Mouse (Mus musculus) gastrocnemius, postnatal 4 days (tissue): ENCODE results near the gene Psmd11. TPM values are rescaled to one million over a fixed set of nuclear protein-coding genes. Genes with fewer than 3 reads are reported as not detected.
A peak's percentile ranks its signal among the peaks of the same experiment; 100 is the strongest.

Experiments
- DNase-seq, 2 experiments: peaks; one replicate each; pipeline ENCODE4 v3.0.0; 2021 to 2022; ENCODE audit warnings: low spot score in 2 of 2, mixed read lengths in 2 of 2
- total RNA-seq, 2 experiments: library from RNA; stranded (reverse); gene quantifications; 2 replicates each; pipeline ENCODE4 v1.2.3; 2021

The Psmd11 gene
- total RNA-seq, 2 experiments from 2014 or later = 126 to 134 TPM

DNA sequence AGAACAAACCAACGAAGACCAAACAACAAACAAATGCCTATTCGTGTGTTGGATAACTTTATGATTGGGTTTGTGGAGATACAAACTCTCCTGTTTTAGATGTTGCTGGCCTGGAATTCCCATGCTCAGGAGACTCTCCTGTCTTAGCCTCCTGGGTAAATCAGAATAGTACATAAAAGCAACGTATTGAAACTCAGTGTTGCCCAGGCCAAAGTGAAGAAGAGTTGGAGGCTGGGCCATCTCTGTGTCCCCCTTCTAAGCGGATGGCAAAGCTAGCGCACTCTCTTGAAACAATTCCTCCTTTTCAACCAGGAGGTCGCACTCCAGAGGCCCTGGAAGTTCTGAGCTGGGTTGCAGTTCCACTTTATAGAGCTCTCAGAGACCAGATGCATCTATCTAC is 74.9 kb downstream of the Psmd11 start:
- no peak for DNase-seq

DNA sequence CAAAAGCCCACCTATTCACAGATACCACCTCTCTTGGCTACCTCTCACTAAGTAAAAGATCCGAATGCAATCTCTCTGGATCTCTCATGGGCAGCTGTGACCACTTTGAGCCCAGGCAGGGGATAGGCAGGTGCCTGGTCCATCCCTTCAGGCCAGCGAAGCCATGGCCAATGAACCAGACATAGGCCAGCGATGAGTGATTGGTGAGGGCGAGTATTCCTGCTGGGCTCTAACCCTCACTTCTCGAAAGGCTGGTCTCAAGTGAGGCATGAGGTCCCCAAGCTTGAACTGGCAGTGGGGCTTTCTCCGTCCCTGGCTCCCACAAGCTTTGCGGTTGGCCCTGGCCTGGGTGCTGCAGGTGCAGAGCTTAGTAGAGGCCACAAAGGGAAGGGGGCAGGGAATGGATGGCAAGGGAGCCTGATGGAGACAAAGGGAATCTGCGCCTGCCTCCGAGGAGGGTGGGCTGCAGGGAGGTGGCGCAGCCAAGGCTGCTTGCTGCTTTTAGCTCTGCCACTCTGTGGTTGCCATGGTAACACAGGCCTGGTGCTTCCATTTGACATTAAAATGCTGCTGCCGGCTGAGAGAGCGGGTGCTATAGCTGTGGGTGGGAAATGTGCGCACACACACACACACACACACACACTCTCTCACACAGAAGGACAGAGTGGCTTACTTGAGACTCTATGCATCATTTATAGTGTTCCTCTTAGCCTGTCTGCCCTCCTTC is 75.5 kb downstream of the Psmd11 start:
- DNase-seq = no peak

DNA sequence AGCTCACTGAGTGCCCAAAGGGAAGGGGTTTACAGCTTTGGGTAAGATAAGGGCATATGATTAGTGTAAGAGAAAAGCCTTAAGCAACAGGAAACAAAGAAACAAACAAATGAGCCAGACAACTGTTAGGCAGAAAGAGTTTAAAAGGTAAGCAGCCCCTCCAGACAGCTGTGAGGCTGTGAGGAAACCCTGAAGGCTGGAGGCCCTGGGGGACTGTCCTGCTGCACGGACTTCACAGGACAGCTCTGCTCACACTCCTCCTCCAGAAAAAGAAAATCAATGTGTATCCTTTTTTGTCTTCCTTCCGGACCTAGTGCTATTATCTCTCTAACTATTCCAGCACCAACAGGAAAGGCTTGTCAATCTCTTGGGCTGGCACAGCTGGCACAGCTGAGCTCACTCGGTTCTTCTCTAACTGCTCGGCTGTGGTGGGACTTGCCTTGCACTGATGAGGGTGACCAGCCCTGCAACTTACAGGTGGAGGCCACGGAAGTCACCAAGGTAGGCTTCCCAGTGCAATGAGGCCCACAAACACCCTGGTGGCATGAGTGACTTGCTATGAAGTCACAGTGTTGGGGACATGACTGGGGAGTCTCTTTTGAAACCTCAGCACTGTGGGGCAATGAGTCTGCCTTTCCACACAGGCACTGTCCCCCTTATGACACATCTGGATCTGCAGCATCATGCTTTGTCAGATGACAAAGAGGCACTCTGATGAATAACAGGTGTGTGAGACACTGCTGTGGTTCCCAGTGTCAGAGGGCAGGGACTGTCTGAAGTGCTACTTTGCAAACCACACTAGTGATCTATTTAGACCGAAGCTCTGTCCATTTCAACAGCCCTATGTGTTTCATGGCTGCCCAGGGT is 76.3 kb downstream of the Psmd11 start:
- DNase-seq = no peak

DNA sequence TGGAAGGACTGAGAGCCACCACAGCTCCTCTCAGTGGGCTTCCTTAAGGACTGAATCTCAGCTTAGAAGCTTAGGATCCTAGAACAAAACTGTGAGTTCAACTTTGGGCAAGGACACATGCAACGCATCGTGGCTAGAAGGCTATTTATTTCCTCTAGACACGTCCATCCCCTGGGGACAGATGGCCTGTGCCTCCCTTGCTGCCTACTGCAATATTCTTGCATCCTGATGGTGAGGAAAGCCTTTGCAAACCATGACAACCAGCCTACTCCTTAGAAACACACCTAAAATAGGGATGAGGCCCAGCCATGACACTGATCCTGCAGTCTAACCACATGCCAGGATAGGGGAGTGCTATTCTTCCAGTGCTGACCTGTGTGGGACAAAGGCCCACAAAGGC is 77.2 kb downstream of the Psmd11 start:
- DNase-seq = no peak

DNA sequence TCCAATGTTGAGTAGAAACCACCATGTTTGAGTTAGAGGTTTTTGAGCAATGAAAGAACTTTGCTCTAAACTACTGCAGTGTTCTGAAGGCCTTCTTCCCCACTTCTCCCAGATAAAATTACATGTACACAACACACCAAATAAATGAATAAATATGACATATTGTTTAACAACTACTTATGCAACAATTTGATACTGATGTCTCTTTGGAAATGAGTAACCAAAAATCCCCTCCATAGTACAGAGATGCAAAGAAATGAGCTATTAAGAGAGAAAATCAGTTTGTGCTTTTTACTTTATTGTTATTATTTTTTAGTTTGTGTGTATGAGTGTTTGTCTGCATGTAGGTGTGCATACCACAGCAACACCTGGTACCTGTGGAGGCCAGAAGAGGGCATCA is 78.1 kb downstream of the Psmd11 start:
- no peak for DNase-seq

DNA sequence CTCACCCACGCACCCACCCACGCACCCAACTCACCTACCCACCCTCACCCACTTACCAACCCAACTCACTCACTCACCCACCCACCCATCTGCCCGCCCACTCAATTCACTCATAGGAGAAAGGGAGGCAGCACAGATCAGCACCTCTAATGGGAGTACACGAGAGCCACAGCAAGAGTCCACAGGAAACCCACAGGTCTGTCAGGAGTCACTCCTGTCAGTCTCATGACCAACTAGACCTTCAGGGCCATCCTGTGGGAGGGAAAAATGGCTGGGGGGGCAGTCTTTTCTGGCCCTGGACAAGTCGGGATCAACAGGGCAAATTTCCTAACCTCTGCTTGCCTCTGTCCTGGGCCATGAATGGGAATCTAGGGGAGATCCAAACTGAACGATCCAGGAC is 79.4 kb downstream of the Psmd11 start:
- no peak for DNase-seq

DNA sequence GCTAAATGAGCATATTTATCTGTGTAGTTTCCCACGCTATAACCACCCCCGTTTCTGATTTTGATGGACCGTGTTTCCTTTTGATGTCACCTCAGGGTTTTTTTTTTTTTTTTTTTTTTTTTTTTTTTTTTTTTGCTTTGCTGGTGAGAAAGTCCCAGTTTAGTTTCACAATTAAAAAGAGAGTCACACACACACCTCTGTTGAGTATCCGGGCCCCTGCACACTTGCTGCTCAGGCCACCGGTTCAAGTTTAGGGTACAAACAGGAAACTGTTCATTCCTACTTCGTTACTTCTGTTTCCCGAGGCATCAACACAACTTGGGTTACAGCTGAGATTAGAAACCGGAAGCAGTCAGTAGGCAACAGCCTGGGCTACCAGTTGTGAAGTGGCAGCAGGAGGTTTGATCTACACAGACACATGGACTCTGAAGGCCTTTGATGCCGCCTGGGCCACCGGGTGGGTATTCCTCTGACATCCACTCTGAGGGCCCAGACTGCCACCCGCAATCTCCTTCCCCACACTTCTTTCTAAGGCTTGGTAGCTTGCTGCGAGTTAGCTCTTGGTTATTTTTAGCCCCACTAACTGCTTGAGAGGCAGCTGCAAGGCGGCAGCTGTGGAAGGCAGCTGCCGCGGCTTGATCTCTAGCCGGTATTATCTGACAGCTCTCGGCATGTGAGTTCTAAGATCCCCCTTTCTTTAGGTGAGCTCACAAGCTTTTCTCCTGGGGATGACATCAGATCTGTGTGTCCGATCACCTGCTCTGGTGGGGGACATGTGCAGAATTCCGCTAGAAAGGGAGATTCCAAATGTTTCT is 80.2 kb downstream of the Psmd11 start:
- DNase-seq = peak in 1 of 2 experiments; percentile 40

DNA sequence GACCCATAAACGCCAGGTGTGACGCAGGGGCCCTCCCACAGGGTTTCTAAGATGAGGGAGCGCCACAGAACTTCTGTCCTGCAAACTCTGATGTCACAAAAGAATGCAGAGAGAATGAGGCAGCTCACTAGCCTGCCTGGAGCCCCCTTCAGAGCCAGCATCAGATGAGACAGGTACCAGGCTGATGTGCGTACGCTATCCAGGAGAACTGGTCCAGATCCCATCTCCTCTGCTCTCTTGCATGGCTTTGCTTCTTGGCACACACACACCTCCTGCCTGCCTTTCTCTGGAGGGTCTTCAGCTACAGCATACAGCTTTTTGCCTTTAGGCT is 80.7 kb downstream of the Psmd11 start:
- no peak for DNase-seq

DNA sequence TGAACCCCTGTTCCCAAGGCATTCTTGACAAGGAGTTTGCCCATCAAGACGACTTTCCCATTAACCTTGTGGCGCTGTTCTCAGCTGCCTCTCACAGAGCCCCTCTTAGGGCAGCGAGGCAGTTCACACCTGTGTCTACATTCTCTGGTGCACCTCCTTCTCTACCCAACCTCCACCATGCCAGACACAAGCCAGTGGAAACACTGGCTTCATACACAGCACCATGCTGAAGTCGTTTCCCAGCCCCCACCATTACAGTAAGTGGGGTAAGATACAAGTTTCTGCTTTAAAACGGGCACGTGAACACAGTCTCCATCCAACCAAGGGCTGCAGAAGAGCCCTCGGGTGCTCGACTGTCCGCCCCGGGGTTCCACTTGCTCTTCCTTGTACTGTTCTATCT is 81.7 kb downstream of the Psmd11 start:
- no peak for DNase-seq

DNA sequence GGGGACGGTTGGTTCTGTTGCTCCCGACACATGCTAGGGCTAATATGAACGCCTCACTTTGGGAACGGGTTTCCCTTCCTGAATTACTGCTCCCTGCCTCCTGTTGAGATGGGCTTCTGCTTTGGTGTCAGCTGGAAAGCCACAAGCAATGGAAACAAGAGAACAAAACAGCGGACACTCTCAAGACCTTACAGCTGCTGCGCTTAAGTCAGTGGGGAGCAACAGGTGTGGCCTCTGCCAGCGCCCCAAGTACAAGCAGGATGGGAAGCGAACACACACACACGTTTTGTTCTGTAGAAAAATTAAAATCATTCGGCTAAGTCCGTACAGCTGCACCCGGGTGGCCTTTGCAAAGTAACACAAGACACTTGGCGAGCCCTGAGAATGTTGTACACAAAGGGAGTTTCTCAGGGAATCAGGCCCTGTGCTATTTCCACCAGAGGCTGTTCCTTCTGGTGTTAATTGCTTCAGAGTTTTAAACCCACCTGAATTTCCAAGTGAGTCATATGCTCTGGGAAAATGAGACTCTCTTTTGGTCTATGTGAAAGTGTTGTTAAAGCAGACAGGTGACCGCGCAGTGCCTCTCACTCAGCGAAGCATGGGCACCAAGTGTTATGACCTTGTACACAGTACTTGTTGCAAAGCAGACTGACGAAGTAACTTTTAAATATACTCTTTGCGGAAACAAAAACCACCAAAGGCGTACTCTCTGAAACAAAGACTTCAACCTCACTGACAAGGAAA is 84.1 kb downstream of the Psmd11 start:
- DNase-seq = no peak

DNA sequence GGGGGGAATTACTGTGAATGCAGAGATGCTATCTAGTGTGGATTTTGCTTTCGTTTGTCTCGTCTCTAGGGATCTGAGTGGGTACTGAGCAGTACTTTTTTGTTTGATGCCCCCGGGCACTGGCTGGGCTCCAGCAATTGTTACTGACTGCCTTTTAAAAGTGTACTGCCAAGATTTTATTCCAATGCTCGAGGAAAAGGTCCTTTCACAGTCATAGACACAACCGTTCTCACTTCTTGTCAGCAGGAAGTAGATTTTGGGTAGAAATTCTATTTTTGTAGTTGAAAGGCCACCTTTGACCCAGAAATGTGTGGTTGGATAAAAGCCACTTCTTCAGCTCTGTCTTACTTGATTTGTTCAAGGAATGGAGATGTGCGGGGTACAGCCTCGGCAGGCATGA is 85.4 kb downstream of the Psmd11 start:
- no peak for DNase-seq

DNA sequence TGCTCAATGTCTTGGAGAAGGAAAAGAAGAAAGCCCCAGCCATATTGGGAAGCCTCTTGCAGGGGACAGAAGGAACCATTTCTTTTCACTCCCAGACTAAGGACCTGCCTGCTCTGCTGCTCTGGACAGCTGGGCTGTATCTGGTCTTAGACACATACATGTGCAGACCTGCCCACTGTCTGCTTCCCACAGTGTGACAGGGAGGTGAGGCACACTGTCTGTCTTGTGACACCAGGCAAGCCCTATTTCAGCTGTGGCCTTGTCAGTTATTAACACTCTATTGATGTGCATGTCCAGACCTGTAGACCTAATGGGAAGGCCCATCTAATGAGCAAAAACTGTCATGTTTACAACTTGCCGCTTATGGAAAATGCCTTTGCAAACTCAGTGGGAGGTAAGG is 86.9 kb downstream of the Psmd11 start:
- DNase-seq = no peak

DNA sequence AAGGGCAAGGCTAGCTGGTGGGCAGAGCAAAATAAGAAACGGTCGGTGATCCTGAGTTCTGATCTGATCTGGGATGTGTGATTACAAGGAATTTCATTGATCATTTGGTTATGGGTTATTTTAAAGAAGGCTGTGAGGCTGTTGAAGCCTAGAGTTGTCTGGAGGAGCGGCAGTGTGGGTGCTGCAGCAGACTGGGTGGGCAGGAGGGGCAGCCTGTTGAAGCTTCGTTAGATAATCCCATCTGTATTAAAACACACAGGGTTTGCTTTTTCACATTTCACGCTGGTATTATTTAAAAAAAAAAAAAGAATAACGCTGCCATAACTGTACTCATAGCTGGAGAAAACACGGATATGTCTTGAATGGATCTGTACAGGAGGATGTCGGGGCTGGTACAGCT is 87.5 kb downstream of the Psmd11 start:
- no peak for DNase-seq

DNA sequence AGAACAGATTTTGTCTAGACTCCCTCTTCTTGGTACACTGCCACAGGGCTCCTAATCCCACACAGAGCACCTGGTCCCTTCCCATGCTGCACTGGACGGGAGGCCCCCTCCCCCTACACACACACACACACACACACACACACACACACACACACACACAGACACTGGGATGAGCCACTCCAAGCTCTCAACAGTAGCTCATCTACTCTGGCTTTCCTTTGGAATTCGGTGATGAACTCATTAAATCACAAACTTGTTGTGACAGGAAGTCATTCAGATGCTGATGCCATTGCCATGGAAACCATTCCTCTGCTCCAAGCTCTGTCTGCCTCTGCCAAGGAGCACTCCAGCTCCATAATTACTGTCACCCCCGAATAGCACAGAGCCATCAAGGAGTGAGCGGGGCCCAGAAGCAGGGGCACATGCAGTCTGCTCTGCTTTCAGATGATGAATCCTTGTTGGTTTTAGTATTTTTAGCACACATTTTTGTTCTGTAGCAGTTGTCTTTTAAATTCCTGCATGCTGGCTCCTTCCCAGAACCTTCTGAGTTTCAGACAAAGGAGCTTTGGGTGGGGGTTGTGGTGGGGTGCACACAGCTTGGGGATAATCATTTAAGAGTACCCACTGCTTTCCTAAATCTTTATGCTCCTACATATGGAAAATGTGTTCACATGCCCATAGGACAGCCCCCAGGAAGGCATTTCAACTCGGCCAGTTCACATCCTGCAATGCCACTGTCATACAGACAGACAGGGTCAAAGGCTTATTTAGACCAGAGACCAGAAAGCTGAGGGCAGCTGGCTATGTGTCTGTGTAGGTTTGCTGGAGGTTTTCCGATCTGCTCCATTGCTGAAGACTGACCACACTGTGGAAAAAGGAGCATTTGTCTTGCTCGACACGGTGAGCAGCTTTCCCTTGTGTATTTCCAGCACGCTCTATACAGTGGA is 90.3 kb downstream of the Psmd11 start:
- no peak for DNase-seq

DNA sequence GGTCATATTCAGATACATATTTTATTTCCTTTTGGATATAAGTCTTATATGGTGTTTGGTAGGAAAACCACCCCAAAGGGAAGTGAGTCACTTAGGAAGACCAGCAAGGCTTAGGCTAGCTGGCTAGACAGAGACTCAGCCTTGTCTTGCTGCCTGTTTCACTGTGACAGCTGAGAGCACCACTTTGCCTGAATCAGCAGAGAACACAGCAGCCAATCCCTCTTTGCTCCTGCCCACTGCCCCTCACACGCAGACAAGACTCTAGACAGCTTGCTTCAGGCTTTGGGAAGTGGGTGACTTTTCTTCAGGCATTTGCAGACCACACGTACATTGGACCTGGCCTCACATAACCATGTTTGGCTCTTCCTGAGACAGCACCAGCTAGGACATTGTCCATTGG is 92.7 kb downstream of the Psmd11 start:
- DNase-seq = no peak

Other genes starting within 250 kb of the Psmd11 start
- gene Rnf135, start 244.8 kb upstream of the Psmd11 start, total RNA-seq = 1 to 10 TPM; 6.0 to 7.8 TPM
- gene Rhot1, start 219.6 kb upstream of the Psmd11 start, total RNA-seq = 10 to 100 TPM; 54.6 to 55.2 TPM
- gene Rhbdl3, start 127.7 kb upstream of the Psmd11 start, total RNA-seq = 10 to 100 TPM in 1 of 2 experiments, 1 to 10 TPM in 1; 9.7 to 11.5 TPM
- gene 5730455P16Rik, start 50.6 kb upstream of the Psmd11 start, total RNA-seq = 10 to 100 TPM; 22.3 to 25.5 TPM
- gene Zfp207, start 45.3 kb upstream of the Psmd11 start, total RNA-seq = 100 to 1,000 TPM; 111 to 146 TPM
- 10 to 100 TPM; 11.7 to 13.1 TPM for gene Cdk5r1, start 48.4 kb downstream of the Psmd11 start, total RNA-seq